Mouse (Mus musculus) cortical plate, adult 2 months (tissue): ENCODE measurements around the gene D930048N14Rik. TPM values are rescaled to one million over a fixed set of nuclear protein-coding genes. Genes with fewer than 3 reads are reported as not detected.
"Not testable (repeated sequence)": the region's sequence is repeated elsewhere in the genome, so short reads cannot be mapped to it uniquely, and the experiment has no call there.

ENCODE experiments used
- H3K27ac ChIP-seq: fragments of 200-500 bp; 2 replicates; pipeline ENCODE4 v1.5.1; 2012; ENCODE audit warnings: low read length, control low read depth, inconsistent platforms; ENCODE audit not compliant: insufficient read depth
- H3K4me1 ChIP-seq: fragments of 200-500 bp; 2 replicates; pipeline ENCODE4 v1.6.1; 2011; ENCODE audit warnings: low read length; ENCODE audit not compliant: control insufficient read depth, insufficient read depth
- H3K4me3 ChIP-seq: fragments of 200-500 bp; 2 replicates; pipeline ENCODE4 v1.5.1; 2011; ENCODE audit warnings: mild to moderate bottlenecking, low read length, control low read depth; ENCODE audit not compliant: insufficient read depth
- CTCF ChIP-seq: fragments of 200-500 bp; IDR thresholded peaks from 2 replicates; pipeline ENCODE4 v1.5.1; 2011; ENCODE audit warnings: mild to moderate bottlenecking, control low read depth, low read length; ENCODE audit not compliant: insufficient read depth; ENCODE audit errors: extremely low read depth
- POLR2A ChIP-seq: fragments of 200-500 bp; IDR thresholded peaks from 2 replicates; pipeline ENCODE4 v1.6.1; 2011; ENCODE audit warnings: mild to moderate bottlenecking, low read length, control low read depth; ENCODE audit not compliant: insufficient read depth; ENCODE audit errors: extremely low read depth
- polyA plus RNA-seq: library from polyadenylated mRNA; depleted of rRNA; stranded (reverse); fragments of >200 nt; gene quantifications from 2 replicates; pipeline ENCODE4 v1.2.3, GENCODE M21; 2012; rRNA removed

The D930048N14Rik gene
- polyA plus RNA-seq, 1 experiment, result 5.3 TPM

GRCm38 (mm10) chr11:51688330-51689328 lies 37.9 kb downstream of the D930048N14Rik start, which contains the start of gene 0610009B22Rik:
Gene 0610009B22Rik, minus strand, starts transcription at chr11:51688874.
- H3K4me1 ChIP-seq, result peaks cover 2% of the 10 kb centered on the region; the same call in 1 of the 2 replicates
- peak within 1 kb of the TSS; percentile 100 for H3K27ac ChIP-seq
- H3K4me3 ChIP-seq, result peak within 1 kb of the TSS; percentile 77
- peak; percentile 94 for TF ChIP-seq POLR2A
- no peak for TF ChIP-seq CTCF

DNA sequence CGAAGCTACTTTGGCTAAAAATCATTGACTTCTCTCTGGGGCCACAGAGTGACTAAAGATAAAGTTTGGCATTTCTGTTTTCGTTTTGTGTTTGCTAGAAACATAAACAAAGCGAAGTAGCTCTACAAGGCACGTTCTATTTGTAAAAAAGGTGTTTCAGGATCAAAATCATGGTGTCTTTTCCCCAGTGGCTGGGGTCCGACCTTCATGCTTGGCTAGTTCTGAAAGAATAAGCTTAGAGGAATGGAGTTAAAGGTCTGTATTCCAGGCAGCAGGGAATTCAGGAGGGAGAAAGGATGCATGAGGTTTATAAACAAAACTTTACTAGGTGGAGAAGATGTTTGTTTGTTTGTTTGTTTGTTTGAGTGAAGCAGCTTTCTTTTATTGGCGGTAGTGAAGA lies 38.6 kb downstream of the D930048N14Rik start:
- TF ChIP-seq POLR2A, result no peak
- TF ChIP-seq CTCF, result no peak
- H3K27ac ChIP-seq, result 0 out of 2 replicates have a peak overlapping the region, but pooled peaks have one; percentile 24
- peak overlapping the region; percentile 77 for H3K4me3 ChIP-seq

GRCm38 (mm10) chr11:51690597-51690996 lies 39.8 kb downstream of the D930048N14Rik start:
- H3K27ac ChIP-seq, H3K4me3 ChIP-seq, H3K4me1 ChIP-seq: not testable (repeated sequence)

More for the DNA sequence above, 38.6 kb downstream of the D930048N14Rik start:
- H3K4me1 ChIP-seq, result peaks cover 2% of the 10 kb centered on the region; the same call in 1 of the 2 replicates

GRCm38 (mm10) chr11:51694984-51695383 lies 44.2 kb downstream of the D930048N14Rik start:
- no peak overlapping the region for H3K4me3 ChIP-seq
- H3K4me1 ChIP-seq, result no peaks in the 10 kb centered on the region
- TF ChIP-seq POLR2A (no peak), CTCF (no peak)
- H3K27ac ChIP-seq, result no peak overlapping the region

DNA sequence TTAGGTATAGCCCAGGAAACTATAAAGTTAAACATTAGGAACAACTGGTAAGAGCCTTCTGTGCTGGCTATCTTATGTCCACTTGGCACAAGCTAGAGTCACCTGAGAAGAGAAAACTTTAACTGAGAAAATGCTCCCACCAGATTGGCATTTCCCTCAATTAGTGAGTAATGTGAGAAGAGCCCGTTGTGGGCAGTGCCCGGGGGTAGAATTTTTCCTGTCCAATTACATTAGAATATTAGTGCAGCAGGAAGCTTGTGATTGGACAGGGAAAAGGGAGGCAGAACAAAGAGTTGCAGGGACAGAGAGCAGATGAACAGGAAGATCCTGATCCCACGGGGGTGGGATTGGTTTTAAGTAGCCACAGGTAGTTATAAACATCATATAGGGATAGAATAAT lies 52.1 kb downstream of the D930048N14Rik start:
- TF ChIP-seq POLR2A, result no peak
- TF ChIP-seq CTCF, result no peak
- no peaks in the 10 kb centered on the region for H3K4me1 ChIP-seq
- H3K4me3 ChIP-seq, result no peak overlapping the region
- no peak overlapping the region for H3K27ac ChIP-seq

DNA sequence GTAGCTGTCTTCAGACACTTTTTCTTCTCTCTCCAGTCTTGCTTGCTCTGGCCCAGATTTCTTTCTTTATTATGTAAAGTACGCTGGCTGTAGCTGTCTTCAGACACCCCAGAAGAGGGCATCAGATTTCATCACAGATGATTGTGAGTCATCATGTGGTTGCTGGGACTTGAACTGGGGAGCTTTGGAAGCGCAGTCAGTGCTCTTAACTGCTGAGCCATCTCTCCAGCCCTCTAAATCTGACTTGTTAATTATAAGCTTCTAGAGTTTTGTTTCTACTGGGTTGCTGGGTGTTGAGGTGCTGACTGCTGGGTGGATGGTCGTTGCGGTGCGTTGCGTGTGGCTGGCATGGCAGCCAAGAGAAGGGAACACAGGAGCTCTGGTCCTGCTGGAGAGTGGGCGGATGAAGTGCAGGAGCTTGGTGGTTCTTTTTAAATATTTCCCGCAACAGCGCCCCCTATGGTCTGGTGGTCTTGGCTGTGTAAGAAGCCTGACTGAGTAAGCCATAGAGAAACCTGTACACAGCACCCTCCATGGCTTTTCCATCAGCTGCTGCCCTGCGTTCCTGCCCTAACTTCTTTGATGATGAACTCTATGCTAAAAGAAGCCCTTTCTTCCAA lies 52.7 kb downstream of the D930048N14Rik start:
- Histone ChIP-seq H3K4me1 (no peaks in the 10 kb centered on the region), H3K4me3 (no peak overlapping the region), H3K27ac (no peak overlapping the region)
- TF ChIP-seq CTCF (no peak), POLR2A (no peak)

- Histone ChIP-seq H3K4me1 (no peaks in the 10 kb centered on the region), H3K27ac (no peak overlapping the region), H3K4me3 (no peak overlapping the region)
- TF ChIP-seq CTCF (no peak), POLR2A (no peak)
These were observed 55.7 kb downstream of the D930048N14Rik start for GRCm38 (mm10) chr11:51706451-51706850.

- no peak for TF ChIP-seq CTCF
- H3K4me1 ChIP-seq, result no peaks in the 10 kb centered on the region
- H3K4me3 ChIP-seq, result no peak overlapping the region
- H3K27ac ChIP-seq, result no peak overlapping the region
These were observed 56.3 kb downstream of the D930048N14Rik start for GRCm38 (mm10) chr11:51707080-51707479.

Other genes with a start within 250 kb of the D930048N14Rik start
- gene Phykpl, start 66.2 kb upstream of the D930048N14Rik start, polyA plus RNA-seq, result 9.7 and 10.5 TPM in 2 replicates
- 98.4 and 100 TPM in 2 replicates for gene Hnrnpab, start 44.1 kb upstream of the D930048N14Rik start, polyA plus RNA-seq
- 73.0 and 78.5 TPM in 2 replicates for gene Nhp2, start 31.2 kb upstream of the D930048N14Rik start, polyA plus RNA-seq
- gene Rmnd5b, start 15.1 kb upstream of the D930048N14Rik start, polyA plus RNA-seq, result 80.3 and 81.2 TPM in 2 replicates
- gene N4bp3, start 112 bp upstream of the D930048N14Rik start, polyA plus RNA-seq, result 9.1 and 10.2 TPM in 2 replicates
- gene 0610009B22Rik, start 37.9 kb downstream of the D930048N14Rik start, polyA plus RNA-seq, result 37.7 and 41.1 TPM in 2 replicates
- 9.3 and 9.4 TPM in 2 replicates for gene Sec24a, start 112.7 kb downstream of the D930048N14Rik start, polyA plus RNA-seq
- gene Sar1b, start 112.7 kb downstream of the D930048N14Rik start, polyA plus RNA-seq, result 97.2 and 100 TPM in 2 replicates
- 24.2 and 24.5 TPM in 2 replicates for gene Jade2, start 206.7 kb downstream of the D930048N14Rik start, polyA plus RNA-seq